Mouse (Mus musculus): Measurements from ENCODE around the gene Zkscan16. TPM values are rescaled to one million over a fixed set of nuclear protein-coding genes. Genes with fewer than 3 reads are reported as not detected.

The Zkscan16 gene
- total RNA-seq (2021), result not detected

- DNase-seq (ENCODE audit: low spot score), result peak; percentile 31
- intact Hi-C loops (cut with DNase I), result no loop called here
Measured at GRCm38 (mm10) chr4:58943420-58944205, at the start of gene Zkscan16. TSS of gene Zkscan16 (plus strand) at chr4:58943628.

GRCm38 (mm10) chr4:58894399-58894798 is 49.0 kb upstream of the Zkscan16 start:
- intact Hi-C loops (cut with DNase I), result no loop called here
- no peak for DNase-seq (ENCODE audit: low spot score)

DNA sequence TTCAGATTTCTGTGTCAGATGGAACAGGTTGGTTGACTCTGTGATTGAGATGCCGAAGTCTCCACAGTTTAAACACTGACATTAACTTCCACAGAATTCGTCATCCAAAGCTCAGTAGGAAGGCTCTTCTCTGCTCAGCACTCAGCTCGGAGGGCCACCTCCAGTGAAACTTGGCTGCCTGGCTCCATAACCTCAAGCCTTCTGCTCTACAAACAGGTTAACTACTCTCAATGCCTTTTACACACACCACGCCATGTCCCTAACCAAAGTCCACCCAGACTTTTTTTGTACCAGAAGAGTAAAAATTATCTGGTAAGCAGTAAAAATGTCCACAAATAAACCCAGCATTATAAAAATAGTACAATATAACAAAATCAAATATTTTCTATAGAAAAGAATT is 46.0 kb upstream of the Zkscan16 start:
- intact Hi-C loops (cut with DNase I), result no loop called here

DNA sequence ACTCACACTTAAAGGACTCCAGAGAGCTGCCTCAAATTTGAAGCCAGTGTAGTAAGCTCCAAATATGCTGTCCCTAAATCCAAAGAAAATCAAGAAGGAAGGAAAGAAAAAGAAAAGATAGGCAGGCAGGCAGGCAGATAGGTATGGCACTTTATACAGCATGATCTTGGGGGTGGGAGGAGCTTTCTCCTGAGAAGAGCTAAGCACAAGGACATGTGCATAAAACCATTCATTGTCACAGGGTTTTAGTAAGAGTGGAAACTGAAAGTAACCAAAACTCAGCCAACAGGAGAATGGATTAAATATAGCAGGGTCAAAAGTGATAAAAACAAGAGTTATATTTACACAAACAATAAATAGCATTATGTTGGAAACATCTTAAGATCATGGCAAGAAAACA is 45.1 kb upstream of the Zkscan16 start:
- intact Hi-C loops (cut with DNase I), result no loop called here
- no peak for DNase-seq (ENCODE audit: low spot score)

More for the DNA sequence above, 46.0 kb upstream of the Zkscan16 start:
- DNase-seq (ENCODE audit: low spot score), result no peak

DNA sequence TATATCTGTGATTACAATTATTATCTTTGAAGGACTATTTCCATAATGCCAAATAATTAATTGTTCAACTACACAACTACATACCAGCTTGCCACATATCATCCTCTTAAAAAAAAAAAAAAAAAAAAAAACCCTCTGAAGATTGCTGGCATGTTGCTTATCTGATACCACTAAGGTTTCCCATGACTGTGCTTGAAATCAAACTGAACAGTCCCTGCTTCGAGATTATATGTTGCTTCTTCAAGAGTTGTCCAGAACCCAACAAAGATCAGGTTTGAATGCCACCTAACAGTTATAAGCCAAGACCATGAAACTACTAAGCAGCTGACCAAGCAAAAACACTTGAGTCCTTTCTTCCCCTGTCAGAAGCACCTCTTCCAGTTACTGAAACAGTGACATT is 36.0 kb upstream of the Zkscan16 start:
- intact Hi-C loops (cut with DNase I), result no loop called here

DNA sequence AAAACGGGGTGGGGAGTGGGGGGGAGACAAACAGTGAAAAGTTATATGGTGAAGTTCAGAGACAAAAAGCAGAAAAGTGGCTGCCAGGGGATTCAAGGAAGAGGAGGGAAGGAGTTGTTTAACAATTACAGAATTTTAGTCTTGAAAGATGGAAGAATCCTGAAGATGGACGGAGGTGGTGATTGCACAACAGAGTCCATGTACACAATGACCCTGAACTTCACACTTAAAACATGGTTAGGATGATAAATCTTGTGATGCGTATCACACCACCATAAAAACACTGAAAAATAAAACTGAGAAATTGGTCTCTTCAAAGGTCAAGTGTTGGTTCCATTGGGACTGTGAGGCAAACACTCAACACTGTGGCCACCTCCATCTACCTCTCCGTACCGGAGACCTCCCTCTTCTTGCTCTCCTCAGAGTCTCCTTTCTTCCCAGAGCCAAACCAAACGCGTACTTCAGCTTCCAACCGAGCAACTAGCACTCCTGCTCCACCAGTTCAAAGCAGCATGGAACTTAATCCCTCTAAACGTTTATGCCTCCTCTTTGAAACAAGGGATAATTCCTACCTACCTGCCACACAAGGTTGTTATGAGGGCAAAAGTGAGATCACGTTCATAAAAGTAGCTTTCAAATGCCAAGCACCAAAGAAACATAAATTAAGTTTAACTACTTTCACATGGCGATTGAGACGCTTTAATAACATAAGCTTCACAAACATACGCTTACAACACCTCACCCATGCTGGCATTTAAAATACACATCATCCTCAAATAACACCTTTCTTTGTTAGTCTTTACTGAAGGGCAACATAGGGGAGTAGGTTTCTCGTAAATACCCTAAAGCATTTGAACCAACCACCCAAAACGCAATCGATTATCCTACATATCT is 33.0 kb upstream of the Zkscan16 start:
- DNase-seq (ENCODE audit: low spot score), result no peak
- intact Hi-C loops (cut with DNase I), result no loop called here

More for the DNA sequence above, 36.0 kb upstream of the Zkscan16 start:
- no peak for DNase-seq (ENCODE audit: low spot score)

GRCm38 (mm10) chr4:58911069-58911830 is 32.2 kb upstream of the Zkscan16 start:
- intact Hi-C loops (cut with DNase I), result no loop called here
- DNase-seq (ENCODE audit: low spot score), result peak; percentile 37

GRCm38 (mm10) chr4:58911831-58912628 is 31.4 kb upstream of the Zkscan16 start:
- intact Hi-C loops (cut with DNase I), result no loop called here
- DNase-seq (ENCODE audit: low spot score), result peak; percentile 45

- intact Hi-C loops (cut with DNase I), result no loop called here
Measured at GRCm38 (mm10) chr4:58912629-58913335, 30.6 kb upstream of the Zkscan16 start, which contains the start of gene Ecpas. TSS of gene Ecpas (minus strand) at chr4:58912749.

GRCm38 (mm10) chr4:58913336-58914026 is 29.9 kb upstream of the Zkscan16 start:
- no peak for DNase-seq (ENCODE audit: low spot score)
- intact Hi-C loops (cut with DNase I), result no loop called here

More at GRCm38 (mm10) chr4:58912629-58913335, 30.6 kb upstream of the Zkscan16 start, which contains the start of gene Ecpas:
- DNase-seq (ENCODE audit: low spot score), result peak; percentile 71

DNA sequence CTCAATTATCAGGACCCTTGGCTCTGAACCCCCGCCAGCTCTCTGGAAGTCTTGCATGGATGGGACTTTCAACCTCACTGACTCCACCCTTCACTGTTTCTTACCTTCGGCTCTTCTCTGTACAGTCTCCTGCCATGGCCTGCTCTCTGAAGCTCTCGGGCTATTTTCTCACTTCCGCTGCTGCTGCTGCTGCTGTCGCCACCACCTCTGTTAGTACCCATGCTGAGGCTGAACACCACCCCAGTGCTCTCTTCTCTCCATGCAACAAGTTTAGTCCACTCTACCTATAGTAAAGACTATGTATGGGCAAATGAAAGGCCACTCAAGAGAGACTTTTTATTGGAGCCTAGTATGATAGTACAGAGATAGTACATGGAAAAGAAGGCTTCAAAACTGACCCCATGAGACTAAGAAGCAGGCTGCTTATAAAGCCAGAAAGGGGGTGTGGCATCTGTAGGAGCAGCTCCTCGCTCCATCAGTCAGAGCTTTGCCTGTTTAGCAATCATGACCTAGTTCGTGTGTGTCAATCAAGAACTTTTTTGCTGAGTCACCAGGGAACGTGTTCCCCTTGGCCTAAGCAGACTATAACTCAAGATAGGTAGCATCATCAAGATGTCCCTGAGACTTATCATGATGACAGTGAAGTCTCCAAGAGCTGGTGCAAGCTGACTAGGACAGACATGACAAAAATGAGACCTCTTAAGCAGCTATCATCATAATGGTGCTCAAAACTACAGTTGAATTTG is 28.2 kb upstream of the Zkscan16 start:
- no peak for DNase-seq (ENCODE audit: low spot score)

GRCm38 (mm10) chr4:58923933-58924332 is 19.5 kb upstream of the Zkscan16 start:
- intact Hi-C loops (cut with DNase I), result no loop called here
- DNase-seq (ENCODE audit: low spot score), result no peak

More for the DNA sequence above, 28.2 kb upstream of the Zkscan16 start:
- intact Hi-C loops (cut with DNase I), result no loop called here

GRCm38 (mm10) chr4:58925664-58926063 is 17.8 kb upstream of the Zkscan16 start:
- intact Hi-C loops (cut with DNase I), result no loop called here
- no peak for DNase-seq (ENCODE audit: low spot score)

DNA sequence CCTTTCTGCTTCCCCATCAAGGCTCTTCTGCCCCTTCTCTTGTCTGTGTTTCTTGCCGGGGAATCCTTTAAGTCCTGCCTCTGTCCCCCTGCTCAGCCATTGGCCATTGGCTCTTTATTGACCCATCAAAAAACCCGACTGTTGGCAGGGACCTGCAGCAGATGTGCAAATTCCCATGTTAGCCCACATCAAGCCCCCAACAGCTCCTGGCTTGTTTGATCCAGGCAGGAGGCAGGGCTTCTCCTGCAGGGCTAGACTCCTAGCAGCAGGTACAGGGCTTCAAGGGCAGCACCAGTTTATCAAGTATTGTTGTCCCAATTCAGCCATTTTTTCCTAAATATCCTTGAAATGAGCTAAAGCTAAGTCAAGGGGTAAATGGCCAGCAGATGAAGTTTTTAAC is 17.3 kb upstream of the Zkscan16 start:
- DNase-seq (ENCODE audit: low spot score), result no peak
- intact Hi-C loops (cut with DNase I), result no loop called here

DNA sequence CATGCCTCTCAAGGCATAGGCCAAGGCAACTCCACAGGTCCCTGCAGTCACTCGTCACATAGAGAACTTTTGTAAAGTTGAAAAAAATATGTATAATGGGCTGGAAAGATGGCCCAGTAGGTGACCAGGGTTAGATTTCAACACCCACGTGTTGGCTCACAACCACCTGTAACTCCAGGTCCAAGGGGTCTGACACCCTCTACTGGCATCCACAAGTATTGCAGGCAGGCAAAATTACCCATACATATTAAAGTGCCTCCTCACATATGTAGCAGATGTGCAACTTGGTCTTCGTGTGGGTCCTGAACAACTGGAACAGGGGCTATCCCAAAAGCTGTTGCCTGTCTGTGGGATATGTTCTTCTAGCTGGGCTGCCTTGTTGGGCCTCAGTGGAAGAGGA is 15.8 kb upstream of the Zkscan16 start:
- no peak for DNase-seq (ENCODE audit: low spot score)
- intact Hi-C loops (cut with DNase I), result no loop called here

GRCm38 (mm10) chr4:58932541-58932940 is 10.9 kb upstream of the Zkscan16 start:
- intact Hi-C loops (cut with DNase I), result no loop called here

GRCm38 (mm10) chr4:58934308-58934707 is 9.1 kb upstream of the Zkscan16 start:
- DNase-seq (ENCODE audit: low spot score), result no peak
- intact Hi-C loops (cut with DNase I), result no loop called here

More at GRCm38 (mm10) chr4:58932541-58932940, 10.9 kb upstream of the Zkscan16 start:
- DNase-seq (ENCODE audit: low spot score), result no peak

Data from heart, postnatal 25 days (tissue).